Mouse (Mus musculus): ENCODE measurements around the gene Nat14. TPM values are rescaled to one million over a fixed set of nuclear protein-coding genes. Genes with fewer than 3 reads are reported as not detected.

Nat14 gene
- polyA plus RNA-seq, 1 experiment from 2014 or later: 15.1 TPM

GRCm38 (mm10) chr7:4902404-4902803 lies 19.4 kb upstream of the Nat14 start:
- ATAC-seq (ENCODE audit: low FRiP score, low read depth): no peak
- no peak overlapping the region for H3K4me3 ChIP-seq
- no peak overlapping the region for H3K4me2 ChIP-seq (replicated peaks)
- H3K4me1 ChIP-seq: peaks cover 12% of the 10 kb centered on the region
- H3K9ac ChIP-seq (replicated peaks): no peak overlapping the region
- peaks cover 6% of the 10 kb centered on the region; the same call in 1 of the 2 replicates for H3K9me3 ChIP-seq
- no peaks in the 10 kb centered on the region for H3K36me3 ChIP-seq
- H3K27me3 ChIP-seq: peaks cover 16% of the 10 kb centered on the region
- no peak overlapping the region for H3K27ac ChIP-seq (replicated peaks)
- 79% methylated on average over 9 of the region's 9 CpGs for WGBS

- H3K9me3 ChIP-seq: peaks cover 3% of the 10 kb centered on the region; the same call in 1 of the 2 replicates
- no peak within 1 kb of the TSS for H3K27ac ChIP-seq (replicated peaks)
- H3K4me2 ChIP-seq (replicated peaks): no peak within 1 kb of the TSS
- peaks cover 5% of the 10 kb centered on the region; the same call in 1 of the 2 replicates for H3K4me1 ChIP-seq
- H3K36me3 ChIP-seq: no peaks in the 10 kb centered on the region
- 49% methylated on average over 10 of the region's 10 CpGs for WGBS
- no peak within 1 kb of the TSS for H3K9ac ChIP-seq (replicated peaks)
- H3K4me3 ChIP-seq: no peak within 1 kb of the TSS
- H3K27me3 ChIP-seq: peaks cover 9% of the 10 kb centered on the region; the same call in 1 of the 2 replicates
- no peak for ATAC-seq (ENCODE audit: low FRiP score, low read depth)
These were observed 15.3 kb upstream of the Nat14 start, which contains the start of gene Gm36210 for GRCm38 (mm10) chr7:4906466-4906950. Gene Gm36210, minus strand, starts transcription at chr7:4906516.

- H3K9ac ChIP-seq (replicated peaks): no peak overlapping the region
- no peaks in the 10 kb centered on the region for H3K36me3 ChIP-seq
- H3K4me3 ChIP-seq: no peak overlapping the region
- no peak for ATAC-seq (ENCODE audit: low FRiP score, low read depth)
- H3K4me1 ChIP-seq: peaks cover 15% of the 10 kb centered on the region
- no peaks in the 10 kb centered on the region for H3K9me3 ChIP-seq
- no peak overlapping the region for H3K27ac ChIP-seq (replicated peaks)
- H3K27me3 ChIP-seq: peaks cover 9% of the 10 kb centered on the region; the same call in 1 of the 2 replicates
- WGBS: 31% methylated on average over 9 of the region's 9 CpGs
- H3K4me2 ChIP-seq (replicated peaks): no peak overlapping the region; the same call in 1 of the 2 replicates
These were observed 10.3 kb upstream of the Nat14 start for GRCm38 (mm10) chr7:4911561-4911960.

GRCm38 (mm10) chr7:4912248-4912647 lies 9.6 kb upstream of the Nat14 start:
- 52% methylated on average over 5 of the region's 5 CpGs for WGBS
- Histone ChIP-seq H3K27ac (replicated peaks) (no peak overlapping the region), H3K4me2 (replicated peaks) (no peak overlapping the region), H3K9ac (replicated peaks) (no peak overlapping the region), H3K27me3 (peaks cover 9% of the 10 kb centered on the region; the same call in 1 of the 2 replicates), H3K9me3 (no peaks in the 10 kb centered on the region), H3K36me3 (0 out of 2 replicates have a peak, but pooled peaks cover 2% of the 10 kb centered on the region), H3K4me1 (peaks cover 19% of the 10 kb centered on the region), H3K4me3 (no peak overlapping the region)
- ATAC-seq (ENCODE audit: low FRiP score, low read depth): no peak

GRCm38 (mm10) chr7:4915007-4915665 lies 6.7 kb upstream of the Nat14 start, which contains the start of gene Zfp628:
Gene Zfp628, plus strand, starts transcription at chr7:4915217.
- peaks cover 20% of the 10 kb centered on the region for H3K4me1 ChIP-seq
- peak within 1 kb of the TSS; percentile 82 for H3K9ac ChIP-seq (replicated peaks)
- H3K36me3 ChIP-seq: peaks cover 31% of the 10 kb centered on the region
- peak within 1 kb of the TSS; percentile 76 for H3K4me3 ChIP-seq
- peak within 1 kb of the TSS; percentile 85 for H3K4me2 ChIP-seq (replicated peaks)
- H3K9me3 ChIP-seq: no peaks in the 10 kb centered on the region
- under 1% methylated on average over 56 of the region's 56 CpGs for WGBS
- H3K27me3 ChIP-seq: peaks cover 7% of the 10 kb centered on the region; the same call in 1 of the 2 replicates
- H3K27ac ChIP-seq (replicated peaks): peak within 1 kb of the TSS; percentile 96
- ATAC-seq (ENCODE audit: low FRiP score, low read depth): peak; percentile 94

- Histone ChIP-seq H3K4me1 (peaks cover 23% of the 10 kb centered on the region), H3K4me2 (replicated peaks) (peak overlapping the region; percentile 85), H3K9me3 (no peaks in the 10 kb centered on the region), H3K36me3 (peaks cover 38% of the 10 kb centered on the region), H3K4me3 (peak overlapping the region; percentile 76), H3K9ac (replicated peaks) (peak overlapping the region; percentile 82), H3K27me3 (peaks cover 2% of the 10 kb centered on the region; the same call in 1 of the 2 replicates), H3K27ac (replicated peaks) (peak overlapping the region; percentile 96)
- WGBS: 22% methylated on average over 14 of the region's 14 CpGs
- ATAC-seq (ENCODE audit: low FRiP score, low read depth): peak; percentile 36; the same call in 1 of the 2 replicates
These were observed 6.0 kb upstream of the Nat14 start for GRCm38 (mm10) chr7:4915669-4916416.

- no peak overlapping the region for H3K4me3 ChIP-seq
- no peak for ATAC-seq (ENCODE audit: low FRiP score, low read depth)
- 87% methylated on average over 2 of the region's 2 CpGs for WGBS
- peak overlapping the region; percentile 82; the same call in 1 of the 2 replicates for H3K9ac ChIP-seq (replicated peaks)
- peaks cover 45% of the 10 kb centered on the region for H3K36me3 ChIP-seq
- H3K4me2 ChIP-seq (replicated peaks): no peak overlapping the region
- H3K27ac ChIP-seq (replicated peaks): no peak overlapping the region
- peaks cover 40% of the 10 kb centered on the region for H3K4me1 ChIP-seq
- no peaks in the 10 kb centered on the region for H3K27me3 ChIP-seq
- H3K9me3 ChIP-seq: no peaks in the 10 kb centered on the region
These were observed 4.3 kb upstream of the Nat14 start for GRCm38 (mm10) chr7:4917494-4917893.

- Histone ChIP-seq H3K4me3 (no peak overlapping the region), H3K27me3 (no peaks in the 10 kb centered on the region)
These were observed 3.1 kb upstream of the Nat14 start for GRCm38 (mm10) chr7:4918681-4919080.

GRCm38 (mm10) chr7:4919096-4919495 lies 2.7 kb upstream of the Nat14 start:
- H3K27me3 ChIP-seq: no peaks in the 10 kb centered on the region
- H3K9ac ChIP-seq (replicated peaks): no peak overlapping the region
- peaks cover 45% of the 10 kb centered on the region for H3K36me3 ChIP-seq
- H3K9me3 ChIP-seq: no peaks in the 10 kb centered on the region
- WGBS: 82% methylated on average over 21 of the region's 21 CpGs
- no peak for ATAC-seq (ENCODE audit: low FRiP score, low read depth)
- H3K4me3 ChIP-seq: no peak overlapping the region
- H3K4me1 ChIP-seq: peaks cover 55% of the 10 kb centered on the region
- no peak overlapping the region for H3K27ac ChIP-seq (replicated peaks)
- H3K4me2 ChIP-seq (replicated peaks): no peak overlapping the region

More at GRCm38 (mm10) chr7:4918681-4919080, 3.1 kb upstream of the Nat14 start:
- Histone ChIP-seq H3K36me3 (peaks cover 45% of the 10 kb centered on the region), H3K27ac (replicated peaks) (no peak overlapping the region), H3K9me3 (no peaks in the 10 kb centered on the region), H3K4me1 (peaks cover 51% of the 10 kb centered on the region), H3K9ac (replicated peaks) (no peak overlapping the region), H3K4me2 (replicated peaks) (no peak overlapping the region)
- WGBS: 92% methylated on average over 15 of the region's 15 CpGs
- no peak for ATAC-seq (ENCODE audit: low FRiP score, low read depth)

- H3K9me3 ChIP-seq: no peaks in the 10 kb centered on the region
- H3K27me3 ChIP-seq: no peaks in the 10 kb centered on the region
- peaks cover 45% of the 10 kb centered on the region for H3K36me3 ChIP-seq
- no peak overlapping the region for H3K4me3 ChIP-seq
- H3K9ac ChIP-seq (replicated peaks): peak overlapping the region; percentile 8; the same call in 1 of the 2 replicates
- no peak for ATAC-seq (ENCODE audit: low FRiP score, low read depth)
- 90% methylated on average over 21 of the region's 21 CpGs for WGBS
- H3K4me1 ChIP-seq: peaks cover 61% of the 10 kb centered on the region
- no peak overlapping the region for H3K4me2 ChIP-seq (replicated peaks)
- H3K27ac ChIP-seq (replicated peaks): no peak overlapping the region
These were observed 1.9 kb upstream of the Nat14 start for GRCm38 (mm10) chr7:4919971-4920370.

GRCm38 (mm10) chr7:4920496-4920895 lies 1.3 kb upstream of the Nat14 start:
- Histone ChIP-seq H3K4me1 (peaks cover 67% of the 10 kb centered on the region), H3K9ac (replicated peaks) (peak overlapping the region; percentile 50; the same call in 1 of the 2 replicates), H3K9me3 (no peaks in the 10 kb centered on the region), H3K4me3 (no peak overlapping the region), H3K27me3 (no peaks in the 10 kb centered on the region), H3K27ac (replicated peaks) (peak overlapping the region; percentile 98), H3K4me2 (replicated peaks) (0 out of 2 replicates have a peak overlapping the region, but pooled peaks have one; percentile 7), H3K36me3 (peaks cover 45% of the 10 kb centered on the region)
- 90% methylated on average over 19 of the region's 19 CpGs for WGBS
- ATAC-seq (ENCODE audit: low FRiP score, low read depth): no peak

All from midbrain, embryonic 12.5 days (tissue).